Mouse (Mus musculus): ENCODE measurements at regions not wholly inside any gene's neighbourhood (a gene's known extent, or its start where the extent isn't known, plus 50 kb on each side); places are given as distances from the start of the nearest gene placed in this dataset.

GRCm38 (mm10) chr9:90823574-90824280 lies 538.5 kb upstream of the Zic4 start:
- no peak for ATAC-seq (replicated peaks; ENCODE audit: poor library complexity, severe bottlenecking)

- no peak for ATAC-seq (replicated peaks; ENCODE audit: poor library complexity, severe bottlenecking)
Measured at GRCm38 (mm10) chr9:90827474-90827873, 534.7 kb upstream of the Zic4 start.

- ATAC-seq (replicated peaks; ENCODE audit: poor library complexity, severe bottlenecking) = no peak
Measured at GRCm38 (mm10) chr9:90828701-90829100, 533.5 kb upstream of the Zic4 start.

GRCm38 (mm10) chr9:90830704-90831103 lies 531.5 kb upstream of the Zic4 start:
- ATAC-seq (replicated peaks; ENCODE audit: poor library complexity, severe bottlenecking) = no peak

- no peak for ATAC-seq (replicated peaks; ENCODE audit: poor library complexity, severe bottlenecking)
Measured at GRCm38 (mm10) chr9:90833743-90834539, 528.3 kb upstream of the Zic4 start.

GRCm38 (mm10) chr9:90838184-90838926 lies 523.9 kb upstream of the Zic4 start:
- ATAC-seq (replicated peaks; ENCODE audit: poor library complexity, severe bottlenecking) = no peak

- ATAC-seq (replicated peaks; ENCODE audit: poor library complexity, severe bottlenecking) = no peak
Measured at GRCm38 (mm10) chr9:90851044-90851443, 511.2 kb upstream of the Zic4 start.

- no peak for ATAC-seq (replicated peaks; ENCODE audit: poor library complexity, severe bottlenecking)
Measured at GRCm38 (mm10) chr9:90871636-90872035, 490.6 kb upstream of the Zic4 start.

GRCm38 (mm10) chr9:90884467-90884866 lies 477.7 kb upstream of the Zic4 start:
- no peak for ATAC-seq (replicated peaks; ENCODE audit: poor library complexity, severe bottlenecking)

GRCm38 (mm10) chr9:90887405-90887804 lies 474.8 kb upstream of the Zic4 start:
- ATAC-seq (replicated peaks; ENCODE audit: poor library complexity, severe bottlenecking) = no peak

GRCm38 (mm10) chr9:90890801-90891200 lies 471.4 kb upstream of the Zic4 start:
- ATAC-seq (replicated peaks; ENCODE audit: poor library complexity, severe bottlenecking) = no peak

GRCm38 (mm10) chr9:90892816-90893215 lies 469.4 kb upstream of the Zic4 start:
- no peak for ATAC-seq (replicated peaks; ENCODE audit: poor library complexity, severe bottlenecking)

- no peak for ATAC-seq (replicated peaks; ENCODE audit: poor library complexity, severe bottlenecking)
Measured at GRCm38 (mm10) chr9:90903557-90903956, 458.7 kb upstream of the Zic4 start.

- no peak for ATAC-seq (replicated peaks; ENCODE audit: poor library complexity, severe bottlenecking)
Measured at GRCm38 (mm10) chr9:90906106-90906505, 456.1 kb upstream of the Zic4 start.

- no peak for ATAC-seq (replicated peaks; ENCODE audit: poor library complexity, severe bottlenecking)
Measured at GRCm38 (mm10) chr9:90906684-90907083, 455.5 kb upstream of the Zic4 start.

GRCm38 (mm10) chr9:90954613-90955012 lies 407.6 kb upstream of the Zic4 start:
- no peak for ATAC-seq (replicated peaks; ENCODE audit: poor library complexity, severe bottlenecking)

GRCm38 (mm10) chr9:90961436-90961835 lies 400.8 kb upstream of the Zic4 start:
- ATAC-seq (replicated peaks; ENCODE audit: poor library complexity, severe bottlenecking) = no peak

GRCm38 (mm10) chr9:90964043-90964442 lies 398.2 kb upstream of the Zic4 start:
- ATAC-seq (replicated peaks; ENCODE audit: poor library complexity, severe bottlenecking) = no peak

- no peak for ATAC-seq (replicated peaks; ENCODE audit: poor library complexity, severe bottlenecking)
Measured at GRCm38 (mm10) chr9:90978730-90979129, 383.5 kb upstream of the Zic4 start.

- no peak for ATAC-seq (replicated peaks; ENCODE audit: poor library complexity, severe bottlenecking)
Measured at GRCm38 (mm10) chr9:90980023-90980802, 382.0 kb upstream of the Zic4 start.
